Mouse (Mus musculus) adipocyte (in vitro differentiated cells): ENCODE data around the gene Ms4a6c.
"Not testable (repeated sequence)": the region's sequence is repeated elsewhere in the genome, so short reads cannot be mapped to it uniquely, and the experiment has no call there.

ENCODE experiments used
- DNase-seq: peaks from one replicate; pipeline ENCODE4 v3.0.0-alpha.2; 2016; ENCODE audit warnings: low spot score

Gene Ms4a6c

DNA sequence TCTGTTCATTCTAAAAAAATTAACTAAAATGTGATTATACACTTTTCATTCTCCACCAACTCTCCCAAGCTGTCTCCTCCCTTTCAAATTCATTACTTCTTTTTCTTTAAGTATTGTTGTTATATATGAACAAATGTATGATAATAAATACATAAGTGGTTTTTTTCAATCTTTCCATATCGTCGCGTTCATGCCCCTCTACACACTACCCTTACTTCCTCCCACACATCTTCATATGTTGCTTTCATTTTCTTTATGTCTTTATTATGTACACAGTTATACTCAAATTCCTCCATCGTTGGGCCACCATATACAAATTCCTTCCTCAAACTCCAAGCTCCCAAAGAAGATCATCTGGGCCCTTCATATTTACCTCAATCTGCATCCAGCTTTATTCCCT, 32.2 kb downstream of the Ms4a6c start:
- DNase-seq, result no peak

DNA sequence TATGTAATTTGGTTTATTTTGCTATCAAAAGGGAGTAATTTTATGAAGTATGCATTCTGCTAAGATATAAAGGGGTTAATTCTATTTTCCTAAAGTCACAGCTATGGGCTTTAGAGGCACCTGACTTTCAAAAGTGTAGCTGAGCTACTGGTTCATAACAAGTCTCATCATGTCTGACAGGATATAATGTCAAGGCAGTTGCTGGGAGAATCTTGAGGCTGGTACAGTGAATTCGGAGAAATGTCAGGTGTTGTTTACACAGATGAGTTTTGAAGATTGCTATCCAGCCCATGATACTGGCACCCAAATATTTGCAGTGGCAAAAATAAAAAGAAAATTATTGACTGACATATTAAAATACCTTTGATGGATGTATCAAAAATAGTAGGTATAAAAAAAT, 35.7 kb downstream of the Ms4a6c start:
- no peak for DNase-seq

DNA sequence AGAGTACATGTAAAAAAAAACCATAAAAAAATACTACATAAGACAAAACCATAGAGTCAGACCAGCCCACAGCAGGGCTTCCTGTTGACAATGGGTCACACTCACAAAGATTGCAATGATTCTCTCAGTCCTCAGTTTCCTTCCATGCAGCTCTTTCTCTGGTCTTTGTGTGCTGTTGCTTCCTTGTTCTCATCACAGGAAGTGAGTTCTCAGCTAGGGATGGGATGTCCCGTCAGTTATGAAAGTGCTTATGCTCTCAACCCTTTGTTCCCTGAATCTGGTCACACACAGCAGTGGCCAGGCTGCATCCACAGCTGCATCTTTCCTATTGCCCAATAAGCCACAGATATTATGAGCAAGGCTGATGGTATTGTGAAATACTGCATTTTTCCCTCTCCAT, 44.3 kb downstream of the Ms4a6c start:
- DNase-seq, result no peak

DNA sequence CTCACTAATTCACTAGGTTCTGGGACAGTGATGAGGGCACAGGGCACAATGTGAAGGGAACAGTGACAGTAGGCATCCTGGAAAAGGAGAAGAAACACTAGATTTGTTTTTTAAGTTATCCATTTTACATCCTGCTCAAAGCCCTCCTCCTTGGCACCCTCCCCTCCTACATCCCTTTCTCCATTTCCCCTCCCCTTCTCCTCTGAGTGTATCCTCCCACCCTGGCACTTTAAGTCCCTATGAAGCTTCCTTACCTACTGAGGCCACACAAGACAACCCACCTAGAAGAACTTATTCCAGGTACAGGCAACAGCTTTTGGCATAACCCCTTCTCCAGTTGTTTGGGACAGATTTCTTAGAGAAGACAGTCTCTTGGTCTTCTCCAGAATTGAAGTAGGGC, 47.1 kb downstream of the Ms4a6c start, which contains the start of gene Ms4a6b:
Gene Ms4a6b (plus strand): TSS at position 267 of the 400 bp plus-strand sequence.
- DNase-seq, result no peak

DNA sequence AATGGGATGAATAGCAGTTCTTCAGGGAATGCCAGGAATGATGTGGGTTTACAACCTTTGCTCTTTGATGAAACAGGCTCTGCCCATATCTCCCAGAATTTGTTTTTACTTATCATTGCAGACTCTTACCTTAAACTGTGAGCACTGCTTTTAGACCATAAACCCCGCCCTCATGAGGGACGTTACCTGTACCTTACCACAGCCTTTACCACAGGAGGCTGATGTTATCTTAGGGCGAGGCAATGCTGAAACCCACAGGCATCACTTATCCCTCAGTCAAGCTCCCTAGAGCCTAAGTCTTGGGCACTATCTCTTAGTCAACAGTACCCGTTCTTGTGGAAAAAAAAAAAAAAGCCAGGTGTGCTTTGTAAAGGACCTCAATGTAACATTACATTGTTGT, 47.7 kb downstream of the Ms4a6c start:
- DNase-seq, result no peak

GRCm38 (mm10) chr19:11517373-11517772, 48.2 kb downstream of the Ms4a6c start:
- not testable (repeated sequence) for DNase-seq

- not testable (repeated sequence) for DNase-seq
Observed at GRCm38 (mm10) chr19:11518356-11518755, 49.2 kb downstream of the Ms4a6c start.

GRCm38 (mm10) chr19:11520146-11520545, 51.0 kb downstream of the Ms4a6c start:
- no peak for DNase-seq
